ENCODE assay signal across 40 mouse cellular contexts in genomic region chrX:134211151-134211642, GRCm38 (mm10). TPM values are rescaled to one million over a fixed set of nuclear protein-coding genes. Genes with fewer than 3 reads are reported as not detected.
DNase-seq lines count a peak whose midpoint lies in the region; ATAC-seq lines count a peak whose summit lies in the region.
"Had no signal": no experiment of that assay in that cellular context is flagged by ENCODE, and none has a peak within 500 bp of the region (broad histone marks: within the 10 kb centered on the region; RNA-seq: fewer than 3 reads in every experiment).

No protein-coding gene starts in this region.

- H3K9ac ChIP-seq in forebrain, embryonic 14.5 days (ENCODE audit: low read length), result no peak overlapping the region
- H3K9ac ChIP-seq in forebrain, embryonic 13.5 days, result no peak overlapping the region
- H3K9ac ChIP-seq in hindbrain, embryonic 12.5 days, result no peak overlapping the region
- H3K9ac ChIP-seq: embryonic facial prominence, embryonic 13.5 days; hindbrain, embryonic 14.5 days; limb, embryonic 15.5 days; liver, embryonic 14.5 days; midbrain, embryonic 15.5 days; neural tube, embryonic 15.5 days had no signal

- H3K27me3 ChIP-seq in forebrain, embryonic 14.5 days (replicated peaks; ENCODE audit: control insufficient read depth, insufficient read depth, low read length), result no peaks in the 10 kb centered on the region
- H3K27me3 ChIP-seq in forebrain, embryonic 13.5 days, result no peaks in the 10 kb centered on the region
- H3K27me3 ChIP-seq in hindbrain, embryonic 12.5 days, result no peaks in the 10 kb centered on the region; the same call in 1 of the 2 replicates
- peaks cover 4% of the 10 kb centered on the region; the same call in 1 of the 2 replicates for H3K27me3 ChIP-seq in hindbrain, embryonic 10.5 days (ENCODE audit: insufficient read depth, poor library complexity, severe bottlenecking)
- H3K27me3 ChIP-seq: CH12.LX; limb, embryonic 15.5 days; midbrain, embryonic 15.5 days; neural tube, embryonic 15.5 days had no signal

- DNase-seq in forebrain, embryonic 14.5 days (ENCODE audit: low spot score), result peak; percentile 5
- DNase-seq in hindbrain, embryonic 10.5 days (ENCODE audit: low spot score), result no peak
- DNase-seq in left cerebral cortex, postnatal 14 days (ENCODE audit: low spot score in 2 of 2), result peak; percentile 3 to 10
- DNase-seq in left cerebral cortex, postnatal 10 days (ENCODE audit: extremely low spot score in 1 of 2, low spot score in 2 of 2), result no peak
- DNase-seq in brain, adult 2 months (ENCODE audit: low read depth, low spot score), result peak; percentile 54
- no peak for DNase-seq in testis, postnatal 10 days (ENCODE audit: low spot score)
- DNase-seq: adrenal gland, postnatal 10 days; cerebellum, adult 11-12 months; cerebellum, postnatal 10 days; gastrocnemius, postnatal 36 days; heart, adult 18-20 months; heart, postnatal 36 days; kidney, adult 9 months; kidney, postnatal 10 days; lung, adult 2 months; lung, postnatal 10 days; retina, postnatal 1 day had no signal

- ATAC-seq in forebrain, embryonic 14.5 days, result no peak
- no peak; the same call in 1 of the 2 replicates for ATAC-seq in forebrain, embryonic 13.5 days
- peak; percentile 35; the same call in 1 of the 2 replicates for ATAC-seq in hindbrain, embryonic 12.5 days (ENCODE audit: low FRiP score)
- ATAC-seq: intestine, postnatal 0 days; midbrain, embryonic 15.5 days had no signal

- H3K27ac ChIP-seq in forebrain, embryonic 14.5 days (ENCODE audit: low read depth, low read length), result no peak overlapping the region
- H3K27ac ChIP-seq in forebrain, embryonic 13.5 days, result no peak overlapping the region
- no peak overlapping the region for H3K27ac ChIP-seq in hindbrain, embryonic 12.5 days
- no peak overlapping the region for H3K27ac ChIP-seq in hindbrain, embryonic 10.5 days
- H3K27ac ChIP-seq: embryonic facial prominence, embryonic 13.5 days; forebrain, embryonic 10.5 days; hindbrain, embryonic 14.5 days; left cerebral cortex, adult 2 months; limb, embryonic 10.5 days; limb, embryonic 15.5 days; liver, embryonic 14.5 days; macrophage; midbrain, embryonic 15.5 days; neural tube, embryonic 15.5 days had no signal

- H3K4me3 ChIP-seq in forebrain, embryonic 14.5 days (ENCODE audit: low read depth, low read length), result no peak overlapping the region
- H3K4me3 ChIP-seq in forebrain, embryonic 13.5 days, result no peak overlapping the region
- H3K4me3 ChIP-seq in hindbrain, embryonic 12.5 days, result no peak overlapping the region
- no peak overlapping the region for H3K4me3 ChIP-seq in hindbrain, embryonic 10.5 days
- H3K4me3 ChIP-seq: embryonic facial prominence, embryonic 13.5 days; forebrain, embryonic 10.5 days; left cerebral cortex, adult 2 months; limb, embryonic 10.5 days; limb, embryonic 15.5 days; midbrain, embryonic 15.5 days; neural tube, embryonic 15.5 days had no signal

- intact Hi-C loops in left cerebral cortex, postnatal 14 days (cut with DNase I), result no loop called here
- intact Hi-C loops in left cerebral cortex, postnatal 10 days (cut with DNase I), result no loop called here

- no peaks in the 10 kb centered on the region for H3K4me1 ChIP-seq in forebrain, embryonic 14.5 days (ENCODE audit: control insufficient read depth, insufficient read depth, low read length)
- no peaks in the 10 kb centered on the region for H3K4me1 ChIP-seq in forebrain, embryonic 13.5 days
- H3K4me1 ChIP-seq in hindbrain, embryonic 12.5 days, result no peaks in the 10 kb centered on the region
- H3K4me1 ChIP-seq in hindbrain, embryonic 10.5 days (replicated peaks), result no peaks in the 10 kb centered on the region
- H3K4me1 ChIP-seq: embryonic facial prominence, embryonic 13.5 days; forebrain, embryonic 10.5 days; limb, embryonic 10.5 days; limb, embryonic 15.5 days; midbrain, embryonic 15.5 days; neural tube, embryonic 15.5 days had no signal

- no peaks in the 10 kb centered on the region for H3K9me3 ChIP-seq in forebrain, embryonic 14.5 days (replicated peaks; ENCODE audit: control insufficient read depth, low read length)
- H3K9me3 ChIP-seq in forebrain, embryonic 13.5 days (replicated peaks), result no peaks in the 10 kb centered on the region
- no peaks in the 10 kb centered on the region for H3K9me3 ChIP-seq in hindbrain, embryonic 12.5 days (replicated peaks)
- H3K9me3 ChIP-seq in hindbrain, embryonic 10.5 days, result no peaks in the 10 kb centered on the region
- H3K9me3 ChIP-seq: embryonic facial prominence, embryonic 13.5 days; forebrain, embryonic 10.5 days; limb, embryonic 10.5 days; limb, embryonic 15.5 days; midbrain, embryonic 15.5 days; neural tube, embryonic 15.5 days had no signal

- no peak overlapping the region for H3K4me2 ChIP-seq in forebrain, embryonic 14.5 days (ENCODE audit: low read length)
- no peak overlapping the region for H3K4me2 ChIP-seq in forebrain, embryonic 13.5 days
- H3K4me2 ChIP-seq in hindbrain, embryonic 12.5 days (replicated peaks), result no peak overlapping the region
- H3K4me2 ChIP-seq: embryonic facial prominence, embryonic 13.5 days; heart, embryonic 11.5 days; hindbrain, embryonic 14.5 days; limb, embryonic 15.5 days; midbrain, embryonic 15.5 days; neural tube, embryonic 15.5 days had no signal

- no peaks in the 10 kb centered on the region for H3K36me3 ChIP-seq in forebrain, embryonic 14.5 days (ENCODE audit: control insufficient read depth, insufficient read depth, low read length)
- H3K36me3 ChIP-seq in forebrain, embryonic 13.5 days (ENCODE audit: poor library complexity, severe bottlenecking), result no peaks in the 10 kb centered on the region
- no peaks in the 10 kb centered on the region for H3K36me3 ChIP-seq in hindbrain, embryonic 12.5 days
- H3K36me3 ChIP-seq in hindbrain, embryonic 10.5 days, result no peaks in the 10 kb centered on the region
- H3K36me3 ChIP-seq: embryonic facial prominence, embryonic 13.5 days; forebrain, embryonic 10.5 days; limb, embryonic 10.5 days; limb, embryonic 15.5 days; midbrain, embryonic 15.5 days; neural tube, embryonic 15.5 days had no signal

- 63% methylated on average over 7 of the region's 7 CpGs for WGBS in forebrain, embryonic 14.5 days
- WGBS in forebrain, embryonic 13.5 days, result 62% methylated on average over 7 of the region's 7 CpGs
- WGBS in hindbrain, embryonic 12.5 days, result 65% methylated on average over 7 of the region's 7 CpGs
- WGBS in hindbrain, embryonic 10.5 days, result 79% methylated on average over 7 of the region's 7 CpGs

RNA-seq across cellular contexts. Expression of gene Nox1, which starts 10.6 kb away (rescaled TPM):
- polyA plus RNA-seq in forebrain, embryonic 14.5 days (2014; fragmentation: Nextera tagmentation; extraction: Ambion mirVana), result not detected in 2 replicates
- polyA plus RNA-seq in forebrain, embryonic 13.5 days (2015; fragmentation: Nextera tagmentation; extraction: Ambion mirVana), result 0.08 and 0.21 TPM in 2 replicates
- polyA plus RNA-seq in hindbrain, embryonic 12.5 days (2016; fragmentation: Nextera tagmentation; extraction: Ambion mirVana), result 0.09 TPM in 1 of 2 replicates, not detected in the other
- polyA plus RNA-seq in hindbrain, embryonic 10.5 days (2016; fragmentation: Nextera tagmentation; extraction: Ambion mirVana), result 0.21 TPM in 1 of 2 replicates, not detected in the other
- total RNA-seq in left cerebral cortex, postnatal 14 days (2021), result under 1 TPM in 1 of 2 experiments, not detected in 1; 0.44 TPM
- not detected for total RNA-seq in left cerebral cortex, postnatal 10 days (2021)
- total RNA-seq: gastrocnemius, adult 18-20 months; left cerebral cortex, adult 2 months; megakaryocyte-erythroid progenitor cell, adult 5-6 weeks had no signal
- polyA plus RNA-seq: forebrain, embryonic 10.5 days; limb, embryonic 10.5 days; macrophage; testis, adult 2 months had no signal

RNA-seq across cellular contexts. Expression of gene Arl13a, which starts 23.9 kb away (rescaled TPM):
- not detected in 2 replicates for polyA plus RNA-seq in forebrain, embryonic 14.5 days (2014; fragmentation: Nextera tagmentation; extraction: Ambion mirVana)
- not detected in 2 replicates for polyA plus RNA-seq in forebrain, embryonic 13.5 days (2015; fragmentation: Nextera tagmentation; extraction: Ambion mirVana)
- not detected in 2 replicates for polyA plus RNA-seq in hindbrain, embryonic 12.5 days (2016; fragmentation: Nextera tagmentation; extraction: Ambion mirVana)
- polyA plus RNA-seq in hindbrain, embryonic 10.5 days (2016; fragmentation: Nextera tagmentation; extraction: Ambion mirVana), result not detected in 2 replicates
- not detected for total RNA-seq in left cerebral cortex, postnatal 14 days (2021)
- total RNA-seq in left cerebral cortex, postnatal 10 days (2021), result not detected
- total RNA-seq: adrenal gland, postnatal 10 days; CH12.LX; common myeloid progenitor, adult 5-6 weeks; ES-E14; gastrocnemius, adult 18-20 months; gastrocnemius, postnatal 36 days; heart, adult 18-20 months; heart, postnatal 36 days; left cerebral cortex, adult 2 months; megakaryocyte-erythroid progenitor cell, adult 5-6 weeks had no signal
- polyA plus RNA-seq: C2C12; embryonic facial prominence, embryonic 13.5 days; forebrain, embryonic 10.5 days; hindbrain, embryonic 14.5 days; intestine, postnatal 0 days; large intestine, adult 2 months; limb, embryonic 10.5 days; limb, embryonic 15.5 days; liver, embryonic 14.5 days; lung, adult 2 months; macrophage; midbrain, embryonic 15.5 days; neural tube, embryonic 15.5 days; urinary bladder, adult 2 months had no signal

RNA-seq across cellular contexts. Expression of gene Xkrx, which starts 49.3 kb away (rescaled TPM):
- 0.28 and 0.46 TPM in 2 replicates for polyA plus RNA-seq in forebrain, embryonic 14.5 days (2014; fragmentation: Nextera tagmentation; extraction: Ambion mirVana)
- polyA plus RNA-seq in forebrain, embryonic 13.5 days (2015; fragmentation: Nextera tagmentation; extraction: Ambion mirVana), result 0.09 and 0.11 TPM in 2 replicates
- 0.09 and 0.13 TPM in 2 replicates for polyA plus RNA-seq in hindbrain, embryonic 12.5 days (2016; fragmentation: Nextera tagmentation; extraction: Ambion mirVana)
- polyA plus RNA-seq in hindbrain, embryonic 10.5 days (2016; fragmentation: Nextera tagmentation; extraction: Ambion mirVana), result 0.05 TPM in 1 of 2 replicates, not detected in the other
- total RNA-seq in left cerebral cortex, postnatal 14 days (2021), result 1 to 10 TPM in 1 of 2 experiments, under 1 TPM in 1; 0.46 to 1.4 TPM
- total RNA-seq in left cerebral cortex, postnatal 10 days (2021), result 1 to 10 TPM in 1 of 2 experiments, under 1 TPM in 1; 0.95 to 1.5 TPM
- total RNA-seq: common myeloid progenitor, adult 5-6 weeks; megakaryocyte-erythroid progenitor cell, adult 5-6 weeks had no signal
- polyA plus RNA-seq: limb, embryonic 10.5 days had no signal

Comparison
In these comparisons a context has a peak if more than half of its experiments do, and no peak if none do; other contexts are left out.
1. DNase-seq: peak in forebrain, embryonic 14.5 days (single experiment), left cerebral cortex, postnatal 14 days (2 of 2) and brain, adult 2 months (single experiment); none in hindbrain, embryonic 10.5 days (single experiment), left cerebral cortex, postnatal 10 days (0 of 2) and testis, postnatal 10 days (single experiment).